In the genomic region with DNA sequence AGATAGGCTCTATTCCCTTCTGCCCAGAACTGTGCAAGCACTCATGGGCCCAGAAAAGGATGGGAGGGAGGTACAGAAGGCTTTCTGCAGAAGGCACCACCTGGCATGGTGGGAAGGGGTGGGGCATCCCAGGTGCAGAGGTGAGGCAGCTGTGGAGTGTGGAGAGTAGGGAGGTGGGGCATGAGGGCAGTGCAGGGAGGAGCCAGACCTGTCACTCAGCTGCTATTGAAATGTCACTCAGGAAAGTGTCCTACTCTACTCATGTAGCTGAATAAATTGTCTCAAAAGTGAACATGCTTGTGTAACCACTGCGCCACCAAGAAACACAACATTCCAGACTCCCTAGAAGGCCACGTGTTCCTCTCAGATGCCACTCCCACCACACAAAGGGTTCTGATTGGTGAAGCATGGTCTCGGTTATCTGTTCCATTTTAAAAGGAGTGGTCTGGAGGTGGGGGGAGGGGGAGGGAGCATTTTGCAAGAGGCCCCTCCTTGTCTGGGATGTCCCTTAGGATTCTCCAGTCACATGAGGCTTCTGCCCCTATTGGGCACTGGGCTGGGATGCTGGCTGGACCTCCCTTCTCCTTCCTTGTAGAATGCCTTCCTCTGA, we compare ENCODE assay signal across 11 mouse cellular contexts. TPM values are rescaled to one million over a fixed set of nuclear protein-coding genes. Genes with fewer than 3 reads are reported as not detected.
DNase-seq lines count a peak whose midpoint lies in the region; ATAC-seq and TF ChIP-seq lines count a peak whose summit lies in the region.
"Had no signal": no experiment of that assay in that cellular context is flagged by ENCODE, and none has a peak within 500 bp of the region (broad histone marks: within the 10 kb centered on the region; RNA-seq: fewer than 3 reads in every experiment).

No protein-coding gene starts in this region.

- H3K79me2 ChIP-seq in heart, adult 2 months (replicated peaks; ENCODE audit: control insufficient read depth, insufficient read depth, low read length), result peaks cover 8% of the 10 kb centered on the region; the same call in 1 of the 2 replicates
- peaks cover 46% of the 10 kb centered on the region for H3K79me2 ChIP-seq in liver, adult 2 months (ENCODE audit: control insufficient read depth, insufficient read depth, low read length)

- H3K36me3 ChIP-seq in heart, embryonic 10.5 days, result peaks cover 30% of the 10 kb centered on the region
- no peaks in the 10 kb centered on the region for H3K36me3 ChIP-seq in heart, adult 2 months (ENCODE audit: control insufficient read depth, insufficient read depth, low read length)
- H3K36me3 ChIP-seq in megakaryocyte, embryonic 14.5 days (replicated peaks; ENCODE audit: low read length), result peaks cover 71% of the 10 kb centered on the region
- H3K36me3 ChIP-seq in liver, adult 2 months (ENCODE audit: control insufficient read depth, insufficient read depth, low read length), result 0 out of 2 replicates have a peak, but pooled peaks cover 2% of the 10 kb centered on the region

- no peaks in the 10 kb centered on the region for H3K27me3 ChIP-seq in heart, embryonic 10.5 days (ENCODE audit: insufficient read depth, poor library complexity, severe bottlenecking)
- no peaks in the 10 kb centered on the region for H3K27me3 ChIP-seq in heart, adult 2 months (ENCODE audit: control insufficient read depth, insufficient read depth, low read length)
- no peaks in the 10 kb centered on the region for H3K27me3 ChIP-seq in megakaryocyte, embryonic 14.5 days (replicated peaks)
- no peaks in the 10 kb centered on the region for H3K27me3 ChIP-seq in liver, adult 2 months (ENCODE audit: control insufficient read depth, insufficient read depth, low read length)

- no peaks in the 10 kb centered on the region for H3K9me3 ChIP-seq in heart, embryonic 10.5 days
- no peaks in the 10 kb centered on the region for H3K9me3 ChIP-seq in megakaryocyte, embryonic 14.5 days

- 31% methylated on average over 3 of the region's 3 CpGs for WGBS in heart, embryonic 10.5 days
- 49% methylated on average over 3 of the region's 3 CpGs for whole genome bisulfite sequencing in heart, adult 2 months
- 24% methylated on average over 3 of the region's 3 CpGs for WGBS in liver, adult 2 months

- peak overlapping the region; percentile 67 for H3K27ac ChIP-seq in heart, embryonic 10.5 days
- H3K27ac ChIP-seq in heart, adult 2 months, result no peak overlapping the region
- no peak overlapping the region for H3K27ac ChIP-seq in liver, adult 2 months (replicated peaks; ENCODE audit: insufficient read depth, low read depth, low read length)
- H3K27ac ChIP-seq: macrophage had no signal

- H3K4me3 ChIP-seq in heart, embryonic 10.5 days, result no peak overlapping the region
- H3K4me3 ChIP-seq in heart, adult 2 months, result no peak overlapping the region
- peak overlapping the region; percentile 38 for H3K4me3 ChIP-seq in megakaryocyte, embryonic 14.5 days (replicated peaks)
- no peak overlapping the region for H3K4me3 ChIP-seq in liver, adult 2 months (ENCODE audit: insufficient read depth, low read depth, low read length)

- H3K4me1 ChIP-seq in heart, embryonic 10.5 days, result peaks cover 99% of the 10 kb centered on the region
- peaks cover 40% of the 10 kb centered on the region for H3K4me1 ChIP-seq in heart, adult 2 months (ENCODE audit: control insufficient read depth, insufficient read depth, low read length)
- peaks cover 95% of the 10 kb centered on the region for H3K4me1 ChIP-seq in megakaryocyte, embryonic 14.5 days
- H3K4me1 ChIP-seq in liver, adult 2 months (ENCODE audit: control insufficient read depth, insufficient read depth, low read length), result peaks cover 47% of the 10 kb centered on the region

- no peak for TF ChIP-seq EP300 in heart, adult 2 months (IDR thresholded peaks at IDR 0.05; ENCODE audit: insufficient read depth, low read depth, low read length)

- no peak for TF ChIP-seq CTCF in heart, adult 2 months (IDR thresholded peaks at IDR 0.05)
- TF ChIP-seq CTCF in liver, adult 2 months (IDR thresholded peaks at IDR 0.05; ENCODE audit: low read depth, low read length), result no peak

- ATAC-seq in megakaryocyte, adult 5-6 weeks (ENCODE audit: poor library complexity, severe bottlenecking), result no peak
- ATAC-seq in megakaryocyte-erythroid progenitor cell, adult 5-6 weeks (replicated peaks; ENCODE audit: low FRiP score, low TSS enrichment, poor library complexity, severe bottlenecking), result peak; percentile 28; the same call in 1 of the 2 replicates
- ATAC-seq: hindbrain, embryonic 16.5 days had no signal

- no peak for DNase-seq in heart, embryonic 10.5 days (ENCODE audit: low spot score)
- DNase-seq in heart, adult 2 months, result no peak
- DNase-seq in liver, adult 2 months (ENCODE audit: extremely low read depth, low read depth, low spot score), result peak; percentile 39
- DNase-seq in natural killer cell, adult 2 months (ENCODE audit: low spot score in 2 of 2), result no peak
- no peak for DNase-seq in kidney, adult 11 months
- DNase-seq: cerebellum, postnatal 14 days had no signal

- TF ChIP-seq POLR2A in heart, adult 2 months (IDR thresholded peaks at IDR 0.05; ENCODE audit: insufficient read depth, low read depth, low read length), result no peak
- no peak for TF ChIP-seq POLR2A in liver, adult 2 months (IDR thresholded peaks at IDR 0.05; ENCODE audit: extremely low read depth, insufficient read depth, low read length)

- intact Hi-C loops in heart, adult 2 months (cut with DNase I), result no loop called here

- no peak overlapping the region for H3K9ac ChIP-seq in heart, adult 2 months (ENCODE audit: low read depth, low read length)
- no peak overlapping the region for H3K9ac ChIP-seq in liver, adult 2 months (ENCODE audit: low read depth, low read length)

RNA-seq across cellular contexts. Expression of a gene that starts 41.6 kb away (rescaled TPM):
- 38.1 and 45.8 TPM in 2 replicates for polyA plus RNA-seq in heart, embryonic 10.5 days (2016; fragmentation: Nextera tagmentation; extraction: Ambion mirVana)
- total RNA-seq in heart, adult 2 months (2021), result 10 to 100 TPM; 40.7 to 42.0 TPM
- 21.8 and 27.1 TPM in 2 replicates for polyA plus RNA-seq in heart, adult 2 months (2012; rRNA removed)
- polyA plus RNA-seq in megakaryocyte, embryonic 14.5 days (2012; ENCODE audit: insufficient read depth, low replicate concordance), result 18.1 and 54.1 TPM in 2 replicates
- 88.9 and 90.1 TPM in 2 replicates for total RNA-seq in megakaryocyte, adult 5-6 weeks (2015)
- total RNA-seq in megakaryocyte, adult 5-6 weeks (2017), result 11.4 and 15.6 TPM in 2 replicates
- total RNA-seq in liver, adult 2 months (2014; rRNA removed), result 5.3 and 10.1 TPM in 2 replicates
- 10.2 and 11.0 TPM in 2 replicates for polyA plus RNA-seq in liver, adult 2 months (2012; rRNA removed)
- total RNA-seq in megakaryocyte-erythroid progenitor cell, adult 5-6 weeks (2014; fragmentation: Nextera tagmentation), result 51.3 and 56.9 TPM in 2 replicates
- total RNA-seq in megakaryocyte-erythroid progenitor cell, adult 5-6 weeks (2017), result 6.7 and 12.6 TPM in 2 replicates
